Mouse (Mus musculus): ENCODE results near the gene Ankzf1. TPM values are rescaled to one million over a fixed set of nuclear protein-coding genes. Genes with fewer than 3 reads are reported as not detected.

Ankzf1 gene
- polyA plus RNA-seq, 1 experiment from 2014 or later, result 27.5 TPM

- no peaks in the 10 kb centered on the region for H3K27me3 ChIP-seq
- peak; percentile 10; the same call in 1 of the 2 replicates for ATAC-seq
- WGBS, result 1% methylated on average over 19 of the region's 19 CpGs
- H3K27ac ChIP-seq, result peak overlapping the region; percentile 85
- H3K9ac ChIP-seq (replicated peaks), result peak overlapping the region; percentile 89
- peaks cover 37% of the 10 kb centered on the region for H3K36me3 ChIP-seq
- peak overlapping the region; percentile 94 for H3K4me2 ChIP-seq (replicated peaks)
- H3K9me3 ChIP-seq, result no peaks in the 10 kb centered on the region
- peak overlapping the region; percentile 82 for H3K4me3 ChIP-seq (replicated peaks)
- H3K4me1 ChIP-seq (replicated peaks), result peaks cover 30% of the 10 kb centered on the region
Observed at GRCm38 (mm10) chr1:75192452-75192851, 501 bp downstream of the Ankzf1 start.

DNA sequence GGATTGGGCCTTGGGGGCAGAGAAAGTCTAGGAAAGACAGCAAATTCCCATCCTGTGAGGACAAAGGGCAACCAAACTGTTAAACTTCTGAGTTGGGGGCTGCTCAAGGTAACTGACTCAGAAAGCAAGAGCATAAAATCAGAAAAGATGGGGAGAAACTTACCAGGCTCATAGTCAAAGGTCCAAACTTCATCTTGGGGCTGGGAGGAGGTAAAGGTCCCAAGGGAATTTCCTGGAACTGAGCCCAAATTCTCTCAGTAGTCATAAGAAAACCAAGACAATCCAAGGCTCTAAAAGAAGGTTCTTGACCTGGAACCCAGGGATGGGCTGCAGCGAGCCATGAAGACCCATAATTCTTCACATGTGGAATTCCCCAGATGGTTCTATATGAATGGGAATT, 9.3 kb downstream of the Ankzf1 start:
- Histone ChIP-seq H3K9me3 (no peaks in the 10 kb centered on the region), H3K4me3 (replicated peaks) (no peak overlapping the region), H3K9ac (replicated peaks) (no peak overlapping the region), H3K27ac (no peak overlapping the region), H3K36me3 (peaks cover 42% of the 10 kb centered on the region), H3K4me2 (replicated peaks) (no peak overlapping the region), H3K4me1 (replicated peaks) (no peaks in the 10 kb centered on the region), H3K27me3 (no peaks in the 10 kb centered on the region)
- 97% methylated on average over 1 of the region's 1 CpGs for WGBS
- ATAC-seq, result no peak

DNA sequence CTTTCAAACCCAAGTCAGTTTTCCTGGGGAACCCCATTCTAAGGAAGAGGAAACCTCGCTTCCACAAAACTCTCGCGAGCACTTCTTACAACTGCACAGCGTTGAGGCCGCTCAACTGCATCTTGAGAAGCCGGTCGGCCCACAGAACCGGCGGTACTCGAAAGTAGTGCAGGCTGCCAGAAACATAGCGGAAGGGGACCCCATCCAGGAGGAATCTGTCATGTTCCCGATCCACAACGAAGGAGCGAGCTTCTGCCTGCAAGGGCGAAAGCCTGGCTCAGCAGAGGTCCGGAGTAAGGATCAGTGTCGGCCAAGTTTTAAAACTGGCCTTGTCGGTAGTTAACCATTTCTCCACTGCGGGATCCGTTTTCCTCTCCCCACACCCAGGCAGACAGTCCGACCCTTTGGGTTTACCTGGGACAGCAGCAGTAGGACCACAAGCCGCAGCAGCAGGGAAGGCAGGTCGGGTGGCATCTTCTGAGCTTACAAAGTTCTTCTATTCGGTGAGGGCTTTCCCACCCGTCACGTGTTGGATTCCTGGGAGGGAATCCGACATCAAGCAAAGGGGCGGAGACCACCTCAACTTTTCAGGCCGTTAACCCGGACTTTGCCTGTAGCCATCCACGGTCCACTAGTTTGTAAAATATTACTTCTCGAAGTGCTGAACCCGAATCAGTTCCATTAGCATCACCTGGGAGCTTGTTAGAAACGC, 17.2 kb downstream of the Ankzf1 start:
- no peak for ATAC-seq
- Histone ChIP-seq H3K9ac (replicated peaks) (peak overlapping the region; percentile 55), H3K4me3 (replicated peaks) (peak overlapping the region; percentile 27), H3K4me2 (replicated peaks) (peak overlapping the region; percentile 99), H3K9me3 (no peaks in the 10 kb centered on the region), H3K27ac (no peak overlapping the region), H3K27me3 (peaks cover 3% of the 10 kb centered on the region; the same call in 1 of the 2 replicates), H3K4me1 (replicated peaks) (peaks cover 46% of the 10 kb centered on the region), H3K36me3 (peaks cover 23% of the 10 kb centered on the region)
- 14% methylated on average over 34 of the region's 34 CpGs for WGBS

DNA sequence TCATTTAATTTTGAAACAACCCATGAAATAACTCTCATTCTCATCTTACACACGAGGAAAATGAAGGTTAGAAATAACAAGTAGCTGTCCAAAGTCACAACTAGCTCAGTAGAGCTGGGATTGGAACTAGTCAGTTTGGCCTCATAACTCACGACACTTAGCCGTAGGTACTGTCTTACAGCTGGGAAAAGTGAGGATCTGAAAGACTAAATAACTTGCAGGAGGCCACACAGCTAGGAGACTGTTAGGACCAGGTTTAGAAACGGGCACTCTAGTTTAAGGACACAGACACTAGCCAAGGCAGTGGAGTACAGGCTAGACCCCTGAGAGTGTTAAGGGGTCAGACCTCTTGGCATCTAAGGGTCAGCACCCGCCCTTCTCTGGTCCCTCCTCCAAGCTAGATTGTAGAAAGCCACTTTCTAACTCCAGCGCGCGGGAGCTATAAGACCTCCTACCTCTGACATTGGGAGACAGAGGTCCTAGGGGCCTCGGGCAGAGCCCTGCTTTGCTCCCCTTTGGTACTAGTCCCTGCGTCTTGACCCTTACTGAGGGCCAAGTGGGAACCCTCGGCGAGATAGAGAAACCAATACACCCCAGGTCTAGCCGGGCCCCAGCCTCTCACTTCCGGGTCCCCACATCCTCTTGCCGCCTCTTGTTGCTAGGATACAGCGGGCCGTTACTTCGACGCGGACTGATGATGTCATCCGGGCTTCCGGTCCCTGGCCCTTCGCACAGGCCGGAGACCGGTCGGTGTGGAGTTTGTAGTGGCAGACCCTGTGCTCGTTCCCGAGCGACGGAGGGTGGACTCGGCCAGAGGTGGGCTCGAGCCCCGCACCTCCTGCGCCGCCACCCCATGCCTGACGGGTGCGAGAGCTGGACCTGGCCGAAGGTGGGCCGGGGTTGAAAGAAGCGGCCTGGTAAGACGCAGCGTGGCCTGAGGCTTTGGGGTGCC, 18.5 kb downstream of the Ankzf1 start, which contains the start of the genes Glb1l and Stk16:
Gene Glb1l (minus strand): TSS at position 678 of the 952 bp plus-strand sequence.
Gene Stk16 (plus strand): TSS at position 703 of the 952 bp plus-strand sequence.
- Histone ChIP-seq H3K9ac (replicated peaks) (peak within 1 kb of the TSS; percentile 95), H3K27ac (no peak within 1 kb of the TSS), H3K36me3 (peaks cover 36% of the 10 kb centered on the region), H3K4me3 (replicated peaks) (peak within 1 kb of the TSS; percentile 98), H3K9me3 (no peaks in the 10 kb centered on the region), H3K4me2 (replicated peaks) (peak within 1 kb of the TSS; percentile 99), H3K4me1 (replicated peaks) (peaks cover 51% of the 10 kb centered on the region), H3K27me3 (peaks cover 3% of the 10 kb centered on the region; the same call in 1 of the 2 replicates)
- peak; percentile 97 for ATAC-seq
- 5% methylated on average over 42 of the region's 42 CpGs for WGBS

- no peak overlapping the region for H3K27ac ChIP-seq
- 14% methylated on average over 17 of the region's 17 CpGs for WGBS
- peak overlapping the region; percentile 99 for H3K4me2 ChIP-seq (replicated peaks)
- peaks cover 51% of the 10 kb centered on the region for H3K4me1 ChIP-seq (replicated peaks)
- no peaks in the 10 kb centered on the region for H3K9me3 ChIP-seq
- peaks cover 42% of the 10 kb centered on the region for H3K36me3 ChIP-seq
- H3K27me3 ChIP-seq, result peaks cover 9% of the 10 kb centered on the region
- peak overlapping the region; percentile 95 for H3K9ac ChIP-seq (replicated peaks)
- peak overlapping the region; percentile 98 for H3K4me3 ChIP-seq (replicated peaks)
- peak; percentile 35 for ATAC-seq
Observed at GRCm38 (mm10) chr1:75211141-75211708, 19.3 kb downstream of the Ankzf1 start.

GRCm38 (mm10) chr1:75212542-75212941, 20.6 kb downstream of the Ankzf1 start:
- peaks cover 42% of the 10 kb centered on the region for H3K36me3 ChIP-seq
- no peak overlapping the region for H3K4me2 ChIP-seq (replicated peaks)
- H3K9me3 ChIP-seq, result no peaks in the 10 kb centered on the region
- no peak overlapping the region for H3K27ac ChIP-seq
- H3K27me3 ChIP-seq, result peaks cover 22% of the 10 kb centered on the region
- H3K4me3 ChIP-seq (replicated peaks), result no peak overlapping the region
- no peak for ATAC-seq
- H3K9ac ChIP-seq (replicated peaks), result no peak overlapping the region
- WGBS, result 81% methylated on average over 4 of the region's 4 CpGs
- H3K4me1 ChIP-seq (replicated peaks), result peaks cover 51% of the 10 kb centered on the region

GRCm38 (mm10) chr1:75213096-75213495, 21.1 kb downstream of the Ankzf1 start:
- H3K4me2 ChIP-seq (replicated peaks), result no peak overlapping the region
- H3K4me1 ChIP-seq (replicated peaks), result peaks cover 53% of the 10 kb centered on the region
- no peak for ATAC-seq
- no peak overlapping the region for H3K9ac ChIP-seq (replicated peaks)
- no peaks in the 10 kb centered on the region for H3K9me3 ChIP-seq
- 89% methylated on average over 7 of the region's 7 CpGs for WGBS
- no peak overlapping the region for H3K4me3 ChIP-seq (replicated peaks)
- H3K27ac ChIP-seq, result no peak overlapping the region
- H3K27me3 ChIP-seq, result peaks cover 28% of the 10 kb centered on the region
- peaks cover 42% of the 10 kb centered on the region for H3K36me3 ChIP-seq

GRCm38 (mm10) chr1:75214442-75214841, 22.5 kb downstream of the Ankzf1 start:
- 84% methylated on average over 2 of the region's 2 CpGs for WGBS
- Histone ChIP-seq H3K4me1 (replicated peaks) (peaks cover 54% of the 10 kb centered on the region), H3K27me3 (peaks cover 40% of the 10 kb centered on the region), H3K4me2 (replicated peaks) (no peak overlapping the region), H3K9me3 (no peaks in the 10 kb centered on the region), H3K36me3 (peaks cover 42% of the 10 kb centered on the region), H3K9ac (replicated peaks) (no peak overlapping the region), H3K27ac (no peak overlapping the region), H3K4me3 (replicated peaks) (no peak overlapping the region)
- no peak for ATAC-seq

DNA sequence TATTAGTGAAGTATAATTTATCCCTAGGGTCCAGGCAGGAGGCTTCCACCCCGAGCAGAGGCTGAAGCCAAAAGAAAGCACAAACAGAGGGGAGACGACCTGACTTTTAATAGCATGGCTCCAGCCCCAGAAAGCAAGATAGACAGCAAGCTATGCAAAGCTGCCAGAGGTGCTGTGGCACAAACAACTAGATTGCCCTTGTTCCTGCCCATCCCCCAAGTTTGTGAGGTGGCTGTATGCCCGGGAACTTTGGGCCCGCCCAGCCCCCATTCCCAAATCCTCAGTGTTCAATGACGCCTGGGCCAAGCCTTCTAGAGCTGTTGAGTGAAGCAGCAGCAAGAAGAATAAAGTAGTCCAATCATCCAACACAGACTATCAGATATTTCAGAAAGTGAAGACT, 22.9 kb downstream of the Ankzf1 start:
- Histone ChIP-seq H3K4me3 (replicated peaks) (no peak overlapping the region), H3K9me3 (no peaks in the 10 kb centered on the region), H3K27ac (no peak overlapping the region), H3K9ac (replicated peaks) (no peak overlapping the region), H3K36me3 (peaks cover 42% of the 10 kb centered on the region), H3K4me1 (replicated peaks) (peaks cover 54% of the 10 kb centered on the region), H3K27me3 (peaks cover 43% of the 10 kb centered on the region), H3K4me2 (replicated peaks) (no peak overlapping the region)
- no peak for ATAC-seq
- WGBS, result 75% methylated on average over 5 of the region's 5 CpGs

DNA sequence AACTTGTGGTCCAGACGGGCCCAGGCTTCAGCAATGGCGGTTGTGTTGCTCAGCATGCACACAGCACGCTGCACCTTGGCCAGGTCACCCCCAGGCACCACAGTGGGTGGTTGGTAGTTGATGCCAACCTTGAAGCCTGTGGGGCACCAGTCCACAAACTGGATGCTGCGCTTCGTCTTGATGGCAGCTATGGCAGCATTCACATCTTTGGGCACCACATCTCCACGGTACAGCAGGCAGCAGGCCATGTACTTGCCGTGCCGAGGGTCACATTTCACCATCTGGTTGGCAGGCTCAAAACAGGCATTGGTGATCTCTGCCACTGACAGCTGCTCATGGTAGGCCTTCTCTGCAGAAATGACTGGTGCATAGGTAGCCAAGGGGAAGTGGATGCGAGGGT, 23.8 kb downstream of the Ankzf1 start:
- Histone ChIP-seq H3K27me3 (peaks cover 52% of the 10 kb centered on the region), H3K9me3 (no peaks in the 10 kb centered on the region), H3K4me1 (replicated peaks) (peaks cover 49% of the 10 kb centered on the region), H3K27ac (no peak overlapping the region), H3K36me3 (peaks cover 42% of the 10 kb centered on the region), H3K9ac (replicated peaks) (no peak overlapping the region), H3K4me2 (replicated peaks) (no peak overlapping the region), H3K4me3 (replicated peaks) (no peak overlapping the region)
- no peak for ATAC-seq
- 95% methylated on average over 9 of the region's 9 CpGs for WGBS

DNA sequence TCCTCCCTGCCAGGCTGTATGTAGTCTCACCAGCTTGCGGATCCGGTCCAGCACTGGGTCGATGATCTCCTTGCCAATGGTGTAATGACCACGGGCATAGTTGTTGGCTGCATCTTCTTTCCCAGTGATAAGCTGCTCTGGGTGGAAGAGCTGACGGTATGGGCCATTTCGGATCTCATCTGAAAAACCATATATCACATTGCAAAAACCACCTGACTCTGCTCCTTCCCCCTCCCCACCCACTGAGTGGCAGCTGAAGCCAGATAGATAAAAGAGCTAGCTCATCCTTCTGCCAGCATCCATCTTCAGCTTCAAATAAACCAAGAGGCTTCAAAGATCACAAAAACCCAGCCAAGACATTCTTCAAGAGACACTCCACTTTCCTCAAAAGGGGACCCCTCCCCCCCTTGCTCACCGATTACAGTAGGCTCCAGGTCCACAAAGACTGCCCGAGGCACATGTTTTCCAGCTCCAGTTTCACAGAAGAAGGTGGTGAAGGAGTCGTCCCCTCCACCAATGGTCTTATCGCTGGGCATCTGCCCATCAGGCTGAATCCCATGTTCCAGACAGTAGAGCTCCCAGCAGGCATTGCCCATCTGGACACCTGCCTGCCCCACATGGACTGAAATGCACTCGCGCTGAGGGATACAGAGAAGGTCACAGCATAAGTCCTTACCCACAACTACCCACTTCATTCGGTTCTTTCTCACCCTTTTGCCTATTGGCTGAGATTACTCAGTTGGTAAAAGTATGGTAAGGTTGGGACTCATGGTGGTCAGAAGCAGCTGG, 25.0 kb downstream of the Ankzf1 start:
- Histone ChIP-seq H3K27me3 (peaks cover 64% of the 10 kb centered on the region), H3K9ac (replicated peaks) (no peak overlapping the region), H3K4me2 (replicated peaks) (no peak overlapping the region), H3K9me3 (no peaks in the 10 kb centered on the region), H3K36me3 (peaks cover 41% of the 10 kb centered on the region), H3K4me3 (replicated peaks) (no peak overlapping the region), H3K4me1 (replicated peaks) (peaks cover 39% of the 10 kb centered on the region), H3K27ac (no peak overlapping the region)
- WGBS, result 85% methylated on average over 13 of the region's 13 CpGs
- ATAC-seq, result no peak

All from midbrain, embryonic 13.5 days (tissue).